Mouse (Mus musculus): ENCODE results near the gene Calb2.

The Calb2 gene

DNA sequence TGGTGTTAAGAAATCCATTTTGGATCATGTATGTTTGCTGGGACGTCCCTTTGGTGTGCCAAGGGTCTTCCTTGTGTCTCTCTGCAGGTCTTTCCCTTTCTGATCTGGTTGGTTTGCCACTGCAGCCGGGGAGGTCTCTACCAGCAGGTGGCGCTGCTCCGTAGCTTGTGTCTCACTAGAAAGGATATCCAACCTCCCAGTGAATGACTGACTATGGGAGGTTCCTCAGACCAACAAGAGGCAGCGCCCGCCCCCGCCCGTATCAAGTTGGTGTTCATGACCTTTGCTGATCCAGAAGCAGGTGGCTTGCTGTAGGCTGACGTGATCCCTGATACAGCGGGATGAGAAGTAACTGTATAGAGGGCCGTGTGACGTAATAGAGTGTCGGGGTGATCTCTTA is 37.5 kb downstream of the Calb2 start:
- DNase-seq (ENCODE audit: low spot score in 2 of 2): peak in 1 of 2 experiments; percentile 16

DNA sequence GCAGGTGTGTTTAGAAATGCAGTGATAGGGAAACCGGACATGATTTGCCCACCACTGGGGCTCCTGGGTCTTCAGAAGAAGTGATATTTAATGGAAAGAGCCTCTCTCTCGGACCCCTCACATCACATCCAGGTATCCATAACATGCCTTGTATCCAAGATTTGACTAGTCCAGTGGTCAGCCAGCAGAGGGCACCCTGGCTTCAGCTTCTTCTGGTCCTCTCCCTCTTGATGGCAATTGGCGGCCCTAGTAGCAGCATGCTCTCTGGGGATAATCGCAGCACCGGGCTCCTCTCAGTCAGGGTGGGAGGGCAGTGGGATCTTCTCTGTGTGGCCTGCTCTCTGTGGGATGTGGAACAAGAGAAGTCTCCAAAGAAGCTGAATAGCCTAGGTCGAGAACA is 48.3 kb downstream of the Calb2 start:
- DNase-seq (ENCODE audit: low spot score in 2 of 2): no peak

DNA sequence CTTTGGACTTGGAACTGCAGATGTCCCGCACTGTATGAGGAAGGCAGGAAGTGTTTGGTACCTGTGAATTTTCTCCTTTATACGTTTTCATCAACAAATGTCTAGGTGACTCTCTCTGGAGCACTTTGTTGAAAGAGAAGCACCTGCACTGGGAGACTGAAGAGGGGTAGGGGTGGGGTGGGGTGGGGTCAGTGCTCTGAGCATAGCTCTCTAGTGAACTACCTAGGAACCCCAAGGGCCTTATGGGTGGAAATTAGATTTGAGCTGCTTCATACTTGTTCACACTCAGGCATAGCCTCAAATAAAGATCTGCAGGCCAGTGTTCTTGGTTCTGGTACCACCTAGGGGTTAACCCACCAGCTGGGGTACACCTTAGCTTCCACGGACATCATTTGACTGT is 65.4 kb downstream of the Calb2 start, which contains the start of gene Gm17720:
Gene Gm17720 (minus strand): TSS at position 101 of the 400 bp plus-strand sequence.
- DNase-seq (ENCODE audit: low spot score in 2 of 2): no peak

DNA sequence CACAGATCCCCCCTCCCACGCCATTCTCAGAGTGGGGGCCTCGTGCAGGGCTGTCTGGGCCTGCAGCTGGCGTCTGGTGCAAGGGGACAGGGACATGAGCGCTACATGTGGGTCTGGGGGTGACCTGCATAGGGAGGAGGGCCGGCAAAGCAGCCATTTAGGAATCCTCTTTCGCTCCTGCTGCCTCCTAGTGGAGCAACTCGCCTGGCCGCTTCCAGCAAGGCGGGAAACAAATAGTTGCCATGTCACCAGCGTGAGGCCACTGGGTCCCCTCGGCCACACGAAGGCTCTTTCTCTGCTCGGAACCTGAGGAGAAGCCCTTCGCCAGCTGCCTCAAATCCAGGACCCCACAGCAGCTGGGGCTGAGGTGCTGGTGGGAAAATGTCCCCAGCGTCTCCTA is 66.3 kb downstream of the Calb2 start:
- no peak for DNase-seq (ENCODE audit: low spot score in 2 of 2)

DNA sequence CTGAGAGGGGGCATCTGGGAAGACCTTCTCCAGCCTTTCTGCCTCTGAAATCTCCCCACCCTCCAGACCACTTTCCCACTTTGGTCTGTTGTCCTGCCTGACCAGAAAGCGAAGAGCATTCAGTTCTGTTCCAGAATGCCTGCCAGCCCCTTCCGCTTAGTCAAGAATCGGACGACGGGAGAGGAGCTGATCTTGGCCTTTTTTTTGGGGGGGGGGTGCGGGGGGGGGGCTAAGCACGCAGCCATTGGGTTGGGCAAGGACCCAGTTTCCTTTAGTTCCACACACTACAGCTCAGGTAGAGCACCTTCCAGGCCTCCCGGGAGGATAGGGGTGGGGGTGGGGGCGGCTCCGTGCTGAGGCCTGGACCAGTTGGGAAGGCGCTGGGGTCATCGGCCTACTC is 67.1 kb downstream of the Calb2 start, which contains the start of gene Gm21964:
Gene Gm21964 (plus strand): TSS at position 301 of the 400 bp plus-strand sequence.
- DNase-seq (ENCODE audit: low spot score in 2 of 2): no peak

DNA sequence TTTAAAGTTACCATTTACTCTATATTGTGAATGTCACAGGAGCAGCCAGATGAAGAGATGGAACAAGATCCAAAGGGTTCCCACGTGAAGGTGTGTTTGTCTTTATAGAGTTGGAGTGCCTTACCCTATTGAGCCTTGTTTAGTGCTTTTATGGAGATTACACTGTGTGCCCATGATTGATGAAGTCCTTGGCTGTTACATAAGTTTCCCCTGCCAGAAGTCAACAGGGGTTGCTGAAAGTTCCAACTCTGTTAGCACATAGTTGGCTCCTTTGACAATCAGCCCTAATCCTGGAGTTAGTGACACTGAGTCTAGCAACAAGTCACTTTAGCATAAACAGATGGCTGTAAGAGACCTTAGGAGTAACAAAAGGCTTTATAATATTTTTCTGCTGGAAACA is 76.1 kb downstream of the Calb2 start:
- DNase-seq (ENCODE audit: low spot score in 2 of 2): no peak

Measured in natural killer cell, adult 2 months (primary cell).